Mouse (Mus musculus): ENCODE results near the gene Adap2.

Adap2 gene

GRCm38 (mm10) chr11:80199773-80200172 is 45.9 kb downstream of the Adap2 start:
- no peak for DNase-seq

GRCm38 (mm10) chr11:80200326-80200725 is 46.4 kb downstream of the Adap2 start:
- no peak for DNase-seq

GRCm38 (mm10) chr11:80202296-80202695 is 48.4 kb downstream of the Adap2 start:
- peak in 1 of 2 experiments; percentile 34 for DNase-seq

GRCm38 (mm10) chr11:80204037-80204436 is 50.1 kb downstream of the Adap2 start:
- no peak for DNase-seq

- DNase-seq = no peak
Measured at GRCm38 (mm10) chr11:80204941-80205340, 51.0 kb downstream of the Adap2 start.

- DNase-seq = no peak
Measured at GRCm38 (mm10) chr11:80208465-80208859, 54.6 kb downstream of the Adap2 start.

- DNase-seq = peak; percentile 95 to 97
Measured at GRCm38 (mm10) chr11:80208860-80209800, 55.2 kb downstream of the Adap2 start, which contains the start of gene Rhot1. Rhot1 (plus strand) TSS chr11:80209019.

- DNase-seq = no peak
Measured at GRCm38 (mm10) chr11:80210321-80210720, 56.4 kb downstream of the Adap2 start.

- no peak for DNase-seq
Measured at GRCm38 (mm10) chr11:80212282-80212681, 58.4 kb downstream of the Adap2 start.

GRCm38 (mm10) chr11:80215291-80215690 is 61.4 kb downstream of the Adap2 start:
- peak; percentile 24 to 29 for DNase-seq

GRCm38 (mm10) chr11:80218657-80219293 is 64.9 kb downstream of the Adap2 start:
- DNase-seq = no peak

Data from kidney, adult 8-10 months (tissue).